Mouse (Mus musculus): ENCODE measurements around the gene Tedc2. TPM values are rescaled to one million over a fixed set of nuclear protein-coding genes. Genes with fewer than 3 reads are reported as not detected.

Tedc2 gene
- total and polyA plus RNA-seq, 3 experiments: 11.8 to 14.5 (median 14.1) TPM

DNA sequence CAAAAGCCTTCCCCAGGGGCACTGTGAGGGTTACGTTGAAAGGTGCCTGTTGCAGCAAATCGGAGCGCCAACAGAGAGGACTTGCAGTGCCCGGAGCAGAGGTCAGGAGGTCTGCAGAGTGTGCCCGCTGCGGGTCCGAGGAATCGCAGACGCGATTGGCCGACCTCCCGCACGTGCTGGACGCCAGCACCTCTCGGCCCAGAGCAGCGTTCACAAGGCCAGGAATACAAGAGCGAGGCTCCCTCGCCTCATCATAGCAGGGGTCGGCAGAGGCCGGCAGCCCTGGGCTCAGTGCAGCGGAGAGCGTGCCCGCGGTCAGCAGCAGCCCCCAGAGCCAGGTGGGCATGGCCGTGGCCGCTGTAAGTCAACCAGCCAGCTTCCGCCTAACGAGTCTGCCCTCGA lies 12.0 kb downstream of the Tedc2 start:
- no peaks in the 10 kb centered on the region for H3K9me3 ChIP-seq (replicated peaks; ENCODE audit: low read length)
- in situ Hi-C loops (cut with MboI; ENCODE audit: low pct_ligation_motif_present, low pct_unique_long_range_greater_than_20kb, low sequenced_read_pairs): no loop called here
- H3K4me1 ChIP-seq (ENCODE audit: control insufficient read depth in 1 of 2, insufficient read depth in 2 of 2): peaks cover 13 to 22% of the 10 kb centered on the region in 2 experiments
- DNase-seq (ENCODE audit: extremely low read depth): no peak
- peaks cover 0 to 8% of the 10 kb centered on the region in 2 experiments for H3K36me3 ChIP-seq (replicated peaks in 1 of 2; ENCODE audit: control insufficient read depth in 1 of 2, insufficient read depth in 1 of 2, low read length in 1 of 2)
- H3K79me2 ChIP-seq (replicated peaks; ENCODE audit: control insufficient read depth, extremely low read depth, insufficient read depth, poor library complexity, severe bottlenecking): no peaks in the 10 kb centered on the region
- H3K4me3 ChIP-seq (replicated peaks in 1 of 3; ENCODE audit: low read depth in 2 of 3, low read length in 2 of 3, poor library complexity in 1 of 3): no peak overlapping the region
- dilution Hi-C loops (cut with MboI; ENCODE audit: extremely low pct_ligation_motif_present, extremely low pct_unique_long_range_greater_than_20kb, low sequenced_read_pairs): no loop called here
- H3K9ac ChIP-seq (ENCODE audit: insufficient read depth, low read depth): no peak overlapping the region
- H3K27ac ChIP-seq (ENCODE audit: insufficient read depth, low read depth): no peak overlapping the region
- H3K27me3 ChIP-seq (replicated peaks): peaks cover 2% of the 10 kb centered on the region
- H3K4me2 ChIP-seq (ENCODE audit: insufficient read depth, low read depth, poor library complexity, severe bottlenecking): no peak overlapping the region
- no peak for TF ChIP-seq ETS1 (conservative IDR thresholded peaks at IDR 0.05; ENCODE audit: low read depth, low read length)
- no peak for TF ChIP-seq BHLHE40 (IDR thresholded peaks at IDR 0.05; ENCODE audit: low read depth, low read length)
- TF ChIP-seq GABPA (IDR thresholded peaks at IDR 0.05; ENCODE audit: insufficient replicate concordance, low read depth, low read length): no peak
- no peak for TF ChIP-seq MYC (IDR thresholded peaks at IDR 0.05; ENCODE audit: low read depth, low read length)
- no peak for TF ChIP-seq MXI1 (IDR thresholded peaks at IDR 0.05; ENCODE audit: low read depth, low read length)
- TF ChIP-seq ZKSCAN1 (IDR thresholded peaks at IDR 0.05; ENCODE audit: borderline replicate concordance, low read depth, low read length): no peak
- TF ChIP-seq TCF12 (IDR thresholded peaks at IDR 0.05; ENCODE audit: low read depth, low read length): no peak
- no peak for TF ChIP-seq USF2 (conservative IDR thresholded peaks at IDR 0.05; ENCODE audit: low read depth, low read length)
- no peak for TF ChIP-seq JUND (conservative IDR thresholded peaks at IDR 0.05; ENCODE audit: low read depth, low read length)
- TF ChIP-seq USF1 (IDR thresholded peaks at IDR 0.05; ENCODE audit: low read depth, low read length): no peak
- TF ChIP-seq SMC3 (IDR thresholded peaks at IDR 0.05; ENCODE audit: low read depth, low read length): no peak
- TF ChIP-seq CHD2 (IDR thresholded peaks at IDR 0.05; ENCODE audit: low read length): no peak
- TF ChIP-seq CTCF (conservative IDR thresholded peaks at IDR 0.05 in 1 of 2, IDR thresholded peaks at IDR 0.05 in 1 of 2; ENCODE audit: low read depth in 2 of 2, low read length in 2 of 2): no peak
- no peak for TF ChIP-seq RCOR1 (conservative IDR thresholded peaks at IDR 0.05; ENCODE audit: low read depth, low read length)
- TF ChIP-seq MEF2A (IDR thresholded peaks at IDR 0.05; ENCODE audit: borderline replicate concordance, low read depth, low read length): no peak
- TF ChIP-seq ZMIZ1 (IDR thresholded peaks at IDR 0.05; ENCODE audit: low read depth, low read length): no peak
- TF ChIP-seq PAX5 (IDR thresholded peaks at IDR 0.05; ENCODE audit: low read length): no peak

DNA sequence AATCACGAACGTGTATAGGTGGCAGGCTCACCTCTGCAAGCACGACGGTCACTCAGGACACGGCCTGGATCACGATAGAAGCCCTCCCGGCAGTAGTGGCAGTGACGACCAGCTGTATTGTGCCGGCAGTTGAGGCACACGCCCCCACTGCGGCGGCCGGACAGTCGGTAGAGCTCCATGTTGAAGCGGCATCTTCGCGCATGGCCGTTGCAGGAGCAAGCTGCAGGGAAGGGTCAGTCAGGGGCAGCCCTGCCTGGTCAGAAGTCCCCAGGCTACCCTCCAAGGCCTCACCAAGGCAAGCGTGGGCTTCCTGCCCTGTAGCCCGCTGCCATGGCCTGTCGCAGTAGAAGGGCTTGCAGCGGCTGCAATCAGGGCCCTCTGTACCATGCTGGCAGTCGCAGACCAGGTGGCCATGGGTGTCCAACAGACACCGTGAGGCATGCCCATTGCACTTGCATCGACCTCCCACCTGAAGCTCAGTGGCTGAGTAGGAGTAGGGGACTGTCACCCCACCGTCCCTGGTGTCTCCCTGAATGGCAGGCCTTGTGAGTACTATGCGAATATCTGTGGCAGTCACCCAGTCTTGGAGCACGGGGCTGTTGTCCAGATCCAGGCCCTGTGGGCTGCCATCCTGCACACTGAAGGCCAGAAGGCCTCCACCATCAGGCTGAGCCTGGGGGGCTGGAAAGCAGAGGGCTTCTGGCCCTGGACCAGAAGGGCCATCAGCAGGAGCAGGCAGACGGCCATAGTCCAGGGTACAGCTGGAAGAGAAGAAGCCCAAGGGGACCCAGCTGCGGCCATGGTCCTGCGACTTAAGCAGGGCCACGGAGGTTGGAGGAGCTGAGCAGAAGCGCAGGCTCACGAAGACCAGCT lies 12.6 kb downstream of the Tedc2 start:
- Histone ChIP-seq H3K9ac (ENCODE audit: insufficient read depth, low read depth) (no peak overlapping the region), H3K4me1 (ENCODE audit: control insufficient read depth in 1 of 2, insufficient read depth in 2 of 2) (peaks cover 13 to 27% of the 10 kb centered on the region in 2 experiments), H3K9me3 (replicated peaks; ENCODE audit: low read length) (no peaks in the 10 kb centered on the region), H3K4me2 (ENCODE audit: insufficient read depth, low read depth, poor library complexity, severe bottlenecking) (no peak overlapping the region), H3K36me3 (replicated peaks in 1 of 2; ENCODE audit: control insufficient read depth in 1 of 2, insufficient read depth in 1 of 2, low read length in 1 of 2) (peaks cover 0 to 8% of the 10 kb centered on the region in 2 experiments), H3K79me2 (replicated peaks; ENCODE audit: control insufficient read depth, extremely low read depth, insufficient read depth, poor library complexity, severe bottlenecking) (no peaks in the 10 kb centered on the region), H3K4me3 (replicated peaks in 1 of 3; ENCODE audit: low read depth in 2 of 3, low read length in 2 of 3, poor library complexity in 1 of 3) (no peak overlapping the region), H3K27me3 (replicated peaks) (peaks cover 2% of the 10 kb centered on the region), H3K27ac (ENCODE audit: insufficient read depth, low read depth) (no peak overlapping the region)
- TF ChIP-seq POLR2AphosphoS2 (IDR thresholded peaks at IDR 0.05; ENCODE audit: low read depth, low read length) (no peak), TBP (conservative IDR thresholded peaks at IDR 0.05; ENCODE audit: low read depth, low read length) (no peak), KAT2A (IDR thresholded peaks at IDR 0.05; ENCODE audit: insufficient replicate concordance, low read length) (no peak)
- in situ Hi-C loops (cut with MboI; ENCODE audit: low pct_ligation_motif_present, low pct_unique_long_range_greater_than_20kb, low sequenced_read_pairs): no loop called here
- dilution Hi-C loops (cut with MboI; ENCODE audit: extremely low pct_ligation_motif_present, extremely low pct_unique_long_range_greater_than_20kb, low sequenced_read_pairs): no loop called here
- no peak for DNase-seq (ENCODE audit: extremely low read depth)

All from CH12.LX (cell line).